Mouse (Mus musculus): ENCODE results near the gene Pagr1b. TPM values are rescaled to one million over a fixed set of nuclear protein-coding genes. Genes with fewer than 3 reads are reported as not detected.

Pagr1b gene
- total RNA-seq, 2 experiments from 2014 or later, result 10.5 TPM; not detected in 1

GRCm38 (mm10) chr7:126959780-126960179 is 56.5 kb downstream of the Pagr1b start:
- ATAC-seq (replicated peaks; ENCODE audit: poor library complexity, severe bottlenecking), result peak; percentile 52

- ATAC-seq (replicated peaks; ENCODE audit: poor library complexity, severe bottlenecking), result peak; percentile 66
Observed at GRCm38 (mm10) chr7:126955125-126955524, 61.2 kb downstream of the Pagr1b start.

GRCm38 (mm10) chr7:126952646-126953045 is 63.6 kb downstream of the Pagr1b start:
- 0 out of 2 replicates have a peak, but pooled peaks have one; percentile 8 for ATAC-seq (replicated peaks; ENCODE audit: poor library complexity, severe bottlenecking)

GRCm38 (mm10) chr7:126951741-126952140 is 64.5 kb downstream of the Pagr1b start:
- no peak for ATAC-seq (replicated peaks; ENCODE audit: poor library complexity, severe bottlenecking)

Other genes with a start within 250 kb of the Pagr1b start
Only the 30 nearest of the 32 such genes appear.
- 0.58 TPM in 1 of 2 replicates, not detected in the other for gene Tbx6, start 235.0 kb downstream of the Pagr1b start, total RNA-seq (2014; fragmentation: Nextera tagmentation)
- not detected in 2 replicates for gene Tbx6, start 235.0 kb downstream of the Pagr1b start, total RNA-seq (2017)
- 160 and 219 TPM in 2 replicates for gene Ppp4c, start 224.0 kb downstream of the Pagr1b start, total RNA-seq (2014; fragmentation: Nextera tagmentation)
- gene Ppp4c, start 224.0 kb downstream of the Pagr1b start, total RNA-seq (2017), result 131 and 137 TPM in 2 replicates
- gene Fam57b, start 218.8 kb downstream of the Pagr1b start, total RNA-seq (2014; fragmentation: Nextera tagmentation), result not detected in 2 replicates
- gene Fam57b, start 218.8 kb downstream of the Pagr1b start, total RNA-seq (2017), result not detected in 2 replicates
- not detected in 2 replicates for gene 4930451I11Rik, start 184.8 kb downstream of the Pagr1b start, total RNA-seq (2014; fragmentation: Nextera tagmentation)
- gene 4930451I11Rik, start 184.8 kb downstream of the Pagr1b start, total RNA-seq (2017), result not detected in 2 replicates
- not detected in 2 replicates for gene Doc2a, start 169.1 kb downstream of the Pagr1b start, total RNA-seq (2014; fragmentation: Nextera tagmentation)
- 0.15 TPM in 1 of 2 replicates, not detected in the other for gene Doc2a, start 169.1 kb downstream of the Pagr1b start, total RNA-seq (2017)
- 62.2 and 65.9 TPM in 2 replicates for gene Hirip3, start 154.5 kb downstream of the Pagr1b start, total RNA-seq (2014; fragmentation: Nextera tagmentation)
- gene Hirip3, start 154.5 kb downstream of the Pagr1b start, total RNA-seq (2017), result 168 and 171 TPM in 2 replicates
- 89.0 and 100 TPM in 2 replicates for gene Ino80e, start 154.1 kb downstream of the Pagr1b start, total RNA-seq (2014; fragmentation: Nextera tagmentation)
- gene Ino80e, start 154.1 kb downstream of the Pagr1b start, total RNA-seq (2017), result 23.4 and 35.3 TPM in 2 replicates
- 28.0 and 45.8 TPM in 2 replicates for gene Taok2, start 131.8 kb downstream of the Pagr1b start, total RNA-seq (2014; fragmentation: Nextera tagmentation)
- 29.9 and 35.6 TPM in 2 replicates for gene Taok2, start 131.8 kb downstream of the Pagr1b start, total RNA-seq (2017)
- gene Tmem219, start 93.6 kb downstream of the Pagr1b start, total RNA-seq (2014; fragmentation: Nextera tagmentation), result 27.9 and 31.9 TPM in 2 replicates
- gene Tmem219, start 93.6 kb downstream of the Pagr1b start, total RNA-seq (2017), result 20.0 and 26.5 TPM in 2 replicates
- gene Kctd13, start 87.6 kb downstream of the Pagr1b start, total RNA-seq (2014; fragmentation: Nextera tagmentation), result 12.4 and 23.1 TPM in 2 replicates
- gene Kctd13, start 87.6 kb downstream of the Pagr1b start, total RNA-seq (2017), result 9.7 and 10.3 TPM in 2 replicates
- not detected in 2 replicates for gene Asphd1, start 66.9 kb downstream of the Pagr1b start, total RNA-seq (2014; fragmentation: Nextera tagmentation)
- not detected in 2 replicates for gene Asphd1, start 66.9 kb downstream of the Pagr1b start, total RNA-seq (2017)
- gene Sez6l2, start 65.9 kb downstream of the Pagr1b start, total RNA-seq (2014; fragmentation: Nextera tagmentation), result 3.4 and 6.4 TPM in 2 replicates
- 0.46 and 1.4 TPM in 2 replicates for gene Sez6l2, start 65.9 kb downstream of the Pagr1b start, total RNA-seq (2017)
- 72.3 and 78.9 TPM in 2 replicates for gene Cdipt, start 40.6 kb downstream of the Pagr1b start, total RNA-seq (2014; fragmentation: Nextera tagmentation)
- 38.2 and 63.1 TPM in 2 replicates for gene Cdipt, start 40.6 kb downstream of the Pagr1b start, total RNA-seq (2017)
- gene Cdiptos, start 40.4 kb downstream of the Pagr1b start, total RNA-seq (2014; fragmentation: Nextera tagmentation), result 1.1 and 2.7 TPM in 2 replicates
- gene Cdiptos, start 40.4 kb downstream of the Pagr1b start, total RNA-seq (2017), result 0.26 and 1.1 TPM in 2 replicates
- 9.8 and 13.1 TPM in 2 replicates for gene Mvp, start 1.9 kb downstream of the Pagr1b start, total RNA-seq (2014; fragmentation: Nextera tagmentation)
- 17.7 and 22.1 TPM in 2 replicates for gene Mvp, start 1.9 kb downstream of the Pagr1b start, total RNA-seq (2017)
- gene Pagr1a, start 868 bp upstream of the Pagr1b start, total RNA-seq (2014; fragmentation: Nextera tagmentation), result 17.5 and 50.8 TPM in 2 replicates
- 3.4 and 27.2 TPM in 2 replicates for gene Pagr1a, start 868 bp upstream of the Pagr1b start, total RNA-seq (2017)
- 2.3 and 28.3 TPM in 2 replicates for gene Gm42742, start 4.6 kb upstream of the Pagr1b start, total RNA-seq (2014; fragmentation: Nextera tagmentation)
- 32.7 and 35.4 TPM in 2 replicates for gene Gm42742, start 4.6 kb upstream of the Pagr1b start, total RNA-seq (2017)
- gene Prrt2, start 4.7 kb upstream of the Pagr1b start, total RNA-seq (2014; fragmentation: Nextera tagmentation), result 1.8 and 6.9 TPM in 2 replicates
- gene Prrt2, start 4.7 kb upstream of the Pagr1b start, total RNA-seq (2017), result 0.43 and 1.6 TPM in 2 replicates
- 143 and 169 TPM in 2 replicates for gene Maz, start 10.6 kb upstream of the Pagr1b start, total RNA-seq (2014; fragmentation: Nextera tagmentation)
- 52.5 and 77.5 TPM in 2 replicates for gene Maz, start 10.6 kb upstream of the Pagr1b start, total RNA-seq (2017)
- gene Kif22, start 26.0 kb upstream of the Pagr1b start, total RNA-seq (2014; fragmentation: Nextera tagmentation), result 26.2 and 29.2 TPM in 2 replicates
- 65.0 and 67.4 TPM in 2 replicates for gene Kif22, start 26.0 kb upstream of the Pagr1b start, total RNA-seq (2017)
- gene Zg16, start 70.8 kb upstream of the Pagr1b start, total RNA-seq (2014; fragmentation: Nextera tagmentation), result not detected in 2 replicates
- 1.6 and 2.5 TPM in 2 replicates for gene Zg16, start 70.8 kb upstream of the Pagr1b start, total RNA-seq (2017)
- 19.3 and 22.1 TPM in 2 replicates for gene AI467606, start 74.9 kb upstream of the Pagr1b start, total RNA-seq (2014; fragmentation: Nextera tagmentation)
- gene AI467606, start 74.9 kb upstream of the Pagr1b start, total RNA-seq (2017), result 23.5 and 25.9 TPM in 2 replicates
- gene Qprt, start 105.7 kb upstream of the Pagr1b start, total RNA-seq (2014; fragmentation: Nextera tagmentation), result 2.7 and 3.1 TPM in 2 replicates
- 0.21 and 1.6 TPM in 2 replicates for gene Qprt, start 105.7 kb upstream of the Pagr1b start, total RNA-seq (2017)
- gene Spn, start 121.3 kb upstream of the Pagr1b start, total RNA-seq (2014; fragmentation: Nextera tagmentation), result 123 and 159 TPM in 2 replicates
- gene Spn, start 121.3 kb upstream of the Pagr1b start, total RNA-seq (2017), result 293 and 356 TPM in 2 replicates
- 21.1 and 44.7 TPM in 2 replicates for gene Cd2bp2, start 179.6 kb upstream of the Pagr1b start, total RNA-seq (2014; fragmentation: Nextera tagmentation)
- gene Cd2bp2, start 179.6 kb upstream of the Pagr1b start, total RNA-seq (2017), result 44.1 and 58.2 TPM in 2 replicates
- gene Tbc1d10b, start 192.0 kb upstream of the Pagr1b start, total RNA-seq (2014; fragmentation: Nextera tagmentation), result 27.0 and 33.2 TPM in 2 replicates
- 26.2 and 35.0 TPM in 2 replicates for gene Tbc1d10b, start 192.0 kb upstream of the Pagr1b start, total RNA-seq (2017)
- gene Mylpf, start 192.4 kb upstream of the Pagr1b start, total RNA-seq (2014; fragmentation: Nextera tagmentation), result 9.1 and 25.5 TPM in 2 replicates
- gene Mylpf, start 192.4 kb upstream of the Pagr1b start, total RNA-seq (2017), result 1.2 and 4.3 TPM in 2 replicates
- 6.0 and 18.7 TPM in 2 replicates for gene Zfp553, start 216.6 kb upstream of the Pagr1b start, total RNA-seq (2014; fragmentation: Nextera tagmentation)
- gene Zfp553, start 216.6 kb upstream of the Pagr1b start, total RNA-seq (2017), result 11.4 and 12.0 TPM in 2 replicates
- 17.1 and 23.3 TPM in 2 replicates for gene Sept1, start 216.6 kb upstream of the Pagr1b start, total RNA-seq (2014; fragmentation: Nextera tagmentation)
- 29.1 and 33.3 TPM in 2 replicates for gene Sept1, start 216.6 kb upstream of the Pagr1b start, total RNA-seq (2017)
- gene Zfp771, start 227.8 kb upstream of the Pagr1b start, total RNA-seq (2014; fragmentation: Nextera tagmentation), result 4.9 and 7.8 TPM in 2 replicates
- 5.9 and 10.6 TPM in 2 replicates for gene Zfp771, start 227.8 kb upstream of the Pagr1b start, total RNA-seq (2017)